In the genomic region with DNA sequence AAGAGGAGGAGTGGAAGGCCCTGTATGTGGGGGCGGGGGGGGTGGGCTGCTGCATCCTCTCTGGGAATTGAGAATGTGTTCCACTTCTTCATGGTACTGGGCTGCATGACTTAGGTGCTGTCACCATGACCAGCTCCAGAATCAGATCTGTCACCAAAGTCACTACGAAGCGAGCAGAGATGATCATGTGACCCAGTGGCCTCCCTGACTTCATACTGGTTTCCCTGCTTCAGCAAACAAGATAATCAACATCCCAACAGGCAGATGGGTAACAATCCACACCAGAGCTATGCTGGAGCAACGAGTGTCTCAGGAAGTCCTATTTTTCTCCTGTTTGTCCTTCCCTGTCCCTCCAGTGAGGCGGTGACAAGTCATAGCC, we compare ENCODE assay signal across 12 mouse cellular contexts. TPM values are rescaled to one million over a fixed set of nuclear protein-coding genes. Genes with fewer than 3 reads are reported as not detected.
A peak's percentile ranks its signal among the peaks of the same experiment; 100 is the strongest.
DNase-seq lines count a peak whose midpoint lies in the region; ATAC-seq and TF ChIP-seq lines count a peak whose summit lies in the region.
"Had no signal": no experiment of that assay in that cellular context is flagged by ENCODE, and none has a peak within 500 bp of the region (broad histone marks: within the 10 kb centered on the region; RNA-seq: fewer than 3 reads in every experiment).

No protein-coding gene starts in this region.

- DNase-seq in kidney, adult 11 months = no peak
- no peak for DNase-seq in CH12.LX (ENCODE audit: extremely low read depth)
- no peak for DNase-seq in hindbrain, embryonic 14.5 days (ENCODE audit: low spot score)
- no peak for DNase-seq in adrenal gland, postnatal 10 days
- no peak for DNase-seq in frontal cortex, adult 2 months (ENCODE audit: extremely low spot score in 1 of 2, low spot score in 1 of 2)
- DNase-seq in layer of hippocampus, postnatal 25 days (ENCODE audit: extremely low spot score in 1 of 2, low spot score in 1 of 2) = no peak
- DNase-seq: adrenal gland, adult 2 months; cerebellum, postnatal 36 days had no signal

- H3K9me3 ChIP-seq in kidney, embryonic 15.5 days (replicated peaks) = no peaks in the 10 kb centered on the region
- peaks cover 10% of the 10 kb centered on the region for H3K9me3 ChIP-seq in CH12.LX (replicated peaks; ENCODE audit: low read length)
- H3K9me3 ChIP-seq in hindbrain, embryonic 14.5 days (ENCODE audit: control insufficient read depth, low read length) = no peaks in the 10 kb centered on the region
- H3K9me3 ChIP-seq: heart, embryonic 12.5 days had no signal

- H3K4me3 ChIP-seq in kidney, embryonic 15.5 days (replicated peaks) = no peak overlapping the region
- H3K4me3 ChIP-seq in CH12.LX (replicated peaks in 1 of 3; ENCODE audit: low read depth in 2 of 3, low read length in 2 of 3, poor library complexity in 1 of 3) (peak overlapping the region in 1 of 3 experiments; percentile 43), macrophage (ENCODE audit: inconsistent target) (no peak overlapping the region)
- H3K4me3 ChIP-seq in hindbrain, embryonic 14.5 days (replicated peaks; ENCODE audit: low read length) = no peak overlapping the region
- H3K4me3 ChIP-seq: heart, embryonic 12.5 days had no signal

- H3K27me3 ChIP-seq in kidney, embryonic 15.5 days = no peaks in the 10 kb centered on the region
- peaks cover 2% of the 10 kb centered on the region for H3K27me3 ChIP-seq in CH12.LX (replicated peaks)
- no peaks in the 10 kb centered on the region for H3K27me3 ChIP-seq in hindbrain, embryonic 14.5 days (ENCODE audit: control insufficient read depth, insufficient read depth, low read length)

- no peak for TF ChIP-seq EP300 in CH12.LX (IDR thresholded peaks at IDR 0.05; ENCODE audit: low read length)

- dilution Hi-C loops in CH12.LX (cut with MboI; ENCODE audit: extremely low pct_ligation_motif_present, extremely low pct_unique_long_range_greater_than_20kb, low sequenced_read_pairs) = no loop called here

- TF ChIP-seq RAD21 in CH12.LX (IDR thresholded peaks at IDR 0.05; ENCODE audit: low read depth, low read length) = no peak

- no peak overlapping the region for H3K27ac ChIP-seq in kidney, embryonic 15.5 days
- no peak overlapping the region for H3K27ac ChIP-seq in CH12.LX (ENCODE audit: insufficient read depth, low read depth)
- H3K27ac ChIP-seq in hindbrain, embryonic 14.5 days = peak overlapping the region; percentile 40; the same call in 1 of the 2 replicates
- H3K27ac ChIP-seq in macrophage = peak overlapping the region; percentile 63

- WGBS in kidney, embryonic 15.5 days = 68% methylated on average over 5 of the region's 5 CpGs
- WGBS in hindbrain, embryonic 14.5 days = 62% methylated on average over 5 of the region's 5 CpGs
- WGBS in macrophage (ENCODE audit: missing documents) = 11% methylated on average over 5 of the region's 5 CpGs

- H3K79me2 ChIP-seq in CH12.LX (replicated peaks; ENCODE audit: control insufficient read depth, extremely low read depth, insufficient read depth, poor library complexity, severe bottlenecking) = no peaks in the 10 kb centered on the region
- no peaks in the 10 kb centered on the region for H3K79me2 ChIP-seq in macrophage (ENCODE audit: inconsistent target)

- H3K9ac ChIP-seq in kidney, embryonic 15.5 days = no peak overlapping the region
- no peak overlapping the region for H3K9ac ChIP-seq in CH12.LX (ENCODE audit: insufficient read depth, low read depth)
- H3K9ac ChIP-seq in hindbrain, embryonic 14.5 days = no peak overlapping the region
- H3K9ac ChIP-seq: heart, embryonic 12.5 days had no signal

- no peak for TF ChIP-seq CTCF in CH12.LX (conservative IDR thresholded peaks at IDR 0.05 in 1 of 2, IDR thresholded peaks at IDR 0.05 in 1 of 2; ENCODE audit: low read depth in 2 of 2, low read length in 2 of 2)

- peak overlapping the region; percentile 32; the same call in 1 of the 2 replicates for H3K4me2 ChIP-seq in kidney, embryonic 15.5 days
- peak overlapping the region; percentile 46 for H3K4me2 ChIP-seq in CH12.LX (ENCODE audit: insufficient read depth, low read depth, poor library complexity, severe bottlenecking)
- H3K4me2 ChIP-seq in hindbrain, embryonic 14.5 days (replicated peaks) = no peak overlapping the region
- H3K4me2 ChIP-seq: heart, embryonic 12.5 days had no signal

- in situ Hi-C loops in CH12.LX (cut with MboI; ENCODE audit: low pct_ligation_motif_present, low pct_unique_long_range_greater_than_20kb, low sequenced_read_pairs) = loop anchor here (25.0 kb wide), 1 partner anchor 593 kb away; no protein-coding TSS in a partner anchor

- no peak for TF ChIP-seq POLR2A in CH12.LX (IDR thresholded peaks at IDR 0.05; ENCODE audit: low read depth, low read length)

- no peaks in the 10 kb centered on the region for H3K36me3 ChIP-seq in kidney, embryonic 15.5 days
- H3K36me3 ChIP-seq in CH12.LX (replicated peaks in 1 of 2; ENCODE audit: control insufficient read depth in 1 of 2, insufficient read depth in 1 of 2, low read length in 1 of 2) (no peaks in the 10 kb centered on the region), macrophage (ENCODE audit: inconsistent target) (no peaks in the 10 kb centered on the region)
- H3K36me3 ChIP-seq in hindbrain, embryonic 14.5 days (replicated peaks; ENCODE audit: control insufficient read depth, insufficient read depth) = no peaks in the 10 kb centered on the region
- H3K36me3 ChIP-seq: heart, embryonic 12.5 days had no signal

- peaks cover 10% of the 10 kb centered on the region for H3K4me1 ChIP-seq in kidney, embryonic 15.5 days
- peaks cover 20 to 31% of the 10 kb centered on the region in 2 experiments for H3K4me1 ChIP-seq in CH12.LX (ENCODE audit: control insufficient read depth in 1 of 2, insufficient read depth in 2 of 2)
- H3K4me1 ChIP-seq in hindbrain, embryonic 14.5 days (replicated peaks; ENCODE audit: control insufficient read depth, insufficient read depth, low read length) = peaks cover 12% of the 10 kb centered on the region; the same call in 1 of the 2 replicates

- no peak for ATAC-seq in kidney, embryonic 15.5 days (replicated peaks; ENCODE audit: low FRiP score)
- ATAC-seq in hindbrain, embryonic 14.5 days (ENCODE audit: low FRiP score) = no peak

TF ChIP-seq in CH12.LX, 34 proteins besides CTCF, POLR2A, EP300 and RAD21:
- TF ChIP-seq NRF1 (IDR thresholded peaks at IDR 0.05; ENCODE audit: low read depth, low read length) = no peak
- TF ChIP-seq USF2 (conservative IDR thresholded peaks at IDR 0.05; ENCODE audit: low read depth, low read length) = peak; percentile 77
- TF ChIP-seq USF1 (IDR thresholded peaks at IDR 0.05; ENCODE audit: low read depth, low read length) = peak; percentile 72
- TF ChIP-seq CHD2 (IDR thresholded peaks at IDR 0.05; ENCODE audit: low read length) = no peak
- TF ChIP-seq E2F4 (IDR thresholded peaks at IDR 0.05; ENCODE audit: insufficient replicate concordance, low read depth, low read length) = no peak
- TF ChIP-seq ZKSCAN1 (IDR thresholded peaks at IDR 0.05; ENCODE audit: borderline replicate concordance, low read depth, low read length) = no peak
- TF ChIP-seq HCFC1 (IDR thresholded peaks at IDR 0.05; ENCODE audit: low read depth, low read length) = 0 out of 2 replicates have a peak, but pooled peaks have one; percentile 7

RNA-seq across cellular contexts. Expression of a gene that starts 28.7 kb away (rescaled TPM):
- polyA plus RNA-seq in kidney, embryonic 15.5 days (2015; fragmentation: Nextera tagmentation; extraction: Ambion mirVana) = 1.3 and 1.8 TPM in 2 replicates
- total RNA-seq in CH12.LX (2012; rRNA removed) = 0.50 and 0.55 TPM in 2 replicates
- 1.1 and 1.2 TPM in 2 replicates for total RNA-seq in CH12.LX (2014; rRNA removed)
- polyA plus RNA-seq in CH12.LX (2012; ENCODE audit: insufficient read length, low read depth) = 1.3 and 1.4 TPM in 2 replicates
- 8.9 and 10.7 TPM in 2 replicates for polyA plus RNA-seq in hindbrain, embryonic 14.5 days (2014; fragmentation: Nextera tagmentation; extraction: Ambion mirVana)
- total RNA-seq in macrophage (2018; cell fraction: chromatin; rRNA removed) = 10 to 100 TPM in 4 of 26 experiments, 1 to 10 TPM in 11, under 1 TPM in 6, not detected in 5; 0.20 to 10.7 (median 2.3) TPM
- 1 to 10 TPM in 3 of 26 experiments, under 1 TPM in 12, not detected in 11; 0.06 to 2.2 (median 0.43) TPM for total RNA-seq in macrophage (2018; cell fraction: cytosol; rRNA removed)
- 1 to 10 TPM in 15 of 26 experiments, under 1 TPM in 6, not detected in 5; 0.26 to 9.0 (median 1.7) TPM for total RNA-seq in macrophage (2018; cell fraction: nucleus; rRNA removed)
- polyA plus RNA-seq in macrophage (2018) = 0.32 TPM in 1 of 3 replicates, not detected in the others
- total RNA-seq in adrenal gland, postnatal 10 days (2021) = 1 to 10 TPM; 5.3 to 7.8 TPM
- polyA plus RNA-seq in frontal cortex, adult 2 months (2012; rRNA removed) = 19.7 and 24.3 TPM in 2 replicates
- 10 to 100 TPM; 12.5 TPM for total RNA-seq in layer of hippocampus, postnatal 25 days (2021)
- total RNA-seq: gastrocnemius, adult 8-10 months had no signal

Comparison
In these comparisons a context has a peak if more than half of its experiments do, and no peak if none do; other contexts are left out.
1. H3K27ac ChIP-seq: peak in hindbrain, embryonic 14.5 days (single experiment) and macrophage (single experiment); none in kidney, embryonic 15.5 days (single experiment) and CH12.LX (single experiment).